Mouse (Mus musculus): ENCODE results near the gene Adra2c. TPM values are rescaled to one million over a fixed set of nuclear protein-coding genes. Genes with fewer than 3 reads are reported as not detected.

The Adra2c gene
- not detected for polyA plus RNA-seq (2017; shearing (Covaris generic))

DNA sequence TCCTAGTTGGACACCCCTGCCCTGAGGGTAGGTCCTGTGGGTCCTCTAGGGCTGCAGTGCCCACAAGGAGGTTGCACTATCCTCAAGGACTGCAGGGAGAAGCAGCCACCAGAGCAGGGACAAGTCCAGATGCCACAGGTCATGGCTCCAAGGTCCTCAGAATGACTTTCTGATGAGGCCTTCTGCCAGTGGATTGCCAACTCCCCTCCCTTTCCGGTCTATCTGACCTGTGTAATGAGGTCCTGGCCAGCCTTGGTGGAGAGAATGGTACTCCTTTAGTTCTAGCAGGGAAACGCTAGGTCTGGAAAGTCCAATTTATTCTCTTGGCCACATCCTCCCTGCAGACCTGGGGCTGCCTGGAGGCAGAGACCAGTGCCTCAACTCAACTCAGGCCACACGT lies at the start of gene Adra2c:
TSS of gene Adra2c (plus strand) at position 301 of the 400 bp plus-strand sequence.

Other genes with a start within 250 kb of the Adra2c start
- 10 to 100 TPM in 1 of 2 experiments, 1 to 10 TPM in 1; 5.3 to 10.8 TPM for gene Hgfac, start 236.8 kb upstream of the Adra2c start, polyA plus RNA-seq (2017; shearing (Covaris generic))
- not detected for gene Dok7, start 221.6 kb upstream of the Adra2c start, polyA plus RNA-seq (2017; shearing (Covaris generic))
- gene Lrpap1, start 172.6 kb upstream of the Adra2c start, polyA plus RNA-seq (2017; shearing (Covaris generic)), result 10 to 100 TPM; 78.6 to 80.0 TPM
- not detected for gene Hmx1, start 110.8 kb downstream of the Adra2c start, polyA plus RNA-seq (2017; shearing (Covaris generic))
- under 1 TPM in 1 of 2 experiments, not detected in 1; 0.12 TPM for gene Cpz, start 247.4 kb downstream of the Adra2c start, polyA plus RNA-seq (2017; shearing (Covaris generic))

Measured in inflammation-experienced regulatory T-cells (primary cell).